Mouse (Mus musculus) A20 (cell line): Measurements from ENCODE around the gene Mrpl33.
"Not testable (repeated sequence)": the region's sequence is repeated elsewhere in the genome, so short reads cannot be mapped to it uniquely, and the experiment has no call there.

Experiments
- DNase-seq: peaks from one replicate; pipeline ENCODE4 v3.0.0-alpha.2; 2011; ENCODE audit warnings: low read depth, low spot score

The Mrpl33 gene

DNA sequence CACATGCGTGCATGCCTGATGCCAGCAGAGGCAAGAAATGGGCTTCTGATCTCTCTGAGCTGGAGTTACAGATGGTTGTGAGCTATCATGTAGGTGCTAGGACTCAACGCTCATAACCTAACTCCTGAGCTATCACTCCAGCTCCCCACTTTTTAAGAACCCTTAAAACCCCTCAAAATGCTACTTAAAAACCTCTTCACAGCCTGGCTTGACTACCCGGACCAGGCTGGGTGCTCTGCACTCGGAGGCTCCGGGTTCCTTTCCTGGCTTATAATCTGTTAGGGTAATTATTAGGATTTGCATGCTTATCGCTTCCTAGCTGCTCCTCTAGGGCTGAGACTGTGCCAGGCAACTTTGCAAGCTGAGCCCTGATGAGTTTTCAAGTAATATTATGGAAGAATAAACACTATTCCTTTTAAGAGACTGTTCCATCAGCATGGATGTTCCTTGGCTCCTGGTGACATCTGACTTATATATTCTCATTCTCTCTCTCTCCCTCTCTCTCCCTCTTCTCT lies 752 bp downstream of the Mrpl33 start:
- peak; percentile 39 for DNase-seq

GRCm38 (mm10) chr5:31598121-31598520 lies 1.4 kb downstream of the Mrpl33 start:
- no peak for DNase-seq

- peak; percentile 68 for DNase-seq
These were observed 1.8 kb downstream of the Mrpl33 start for GRCm38 (mm10) chr5:31598579-31598978.

DNA sequence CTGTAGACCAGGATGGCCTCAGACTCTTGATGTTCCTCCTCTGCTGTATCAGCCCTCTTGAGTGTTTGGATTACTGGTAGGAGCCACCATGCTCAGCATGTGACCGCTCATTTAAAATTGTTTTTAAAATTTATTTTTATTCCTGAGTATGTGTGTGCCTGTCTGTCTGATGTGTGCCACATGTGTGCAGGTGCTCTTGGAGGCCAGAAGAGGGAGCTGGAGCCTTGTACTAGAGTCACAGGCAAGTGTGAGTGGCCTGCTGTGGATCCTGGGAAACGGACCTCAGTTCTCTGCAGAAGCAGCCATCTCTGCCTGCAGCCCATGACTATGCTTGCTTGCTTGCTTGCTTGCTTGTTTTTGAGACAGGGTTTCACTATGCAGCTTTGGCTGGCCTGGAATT lies 2.4 kb downstream of the Mrpl33 start:
- peak; percentile 49 for DNase-seq

- no peak for DNase-seq
These were observed 4.5 kb downstream of the Mrpl33 start for GRCm38 (mm10) chr5:31601162-31601722.

DNA sequence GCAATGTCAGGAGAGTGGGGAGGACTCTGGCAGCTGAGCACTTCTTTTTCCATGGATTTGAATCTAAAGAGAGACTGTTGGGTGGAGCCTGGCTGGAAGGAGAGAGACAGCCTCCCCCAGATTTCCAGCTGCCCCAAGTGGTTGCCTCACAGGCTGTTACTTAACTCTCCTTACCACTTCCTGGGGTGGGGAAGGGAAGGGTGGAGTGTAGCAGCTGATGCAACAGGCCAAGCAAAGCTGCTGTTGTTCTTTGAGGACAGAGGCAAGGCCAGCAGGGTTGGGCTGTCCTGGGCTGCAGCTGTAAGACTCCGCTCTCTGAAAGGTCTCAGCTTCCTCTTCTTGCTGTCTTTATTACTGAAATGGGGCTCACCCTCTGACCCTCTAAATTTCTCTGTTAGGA lies 5.6 kb downstream of the Mrpl33 start:
- DNase-seq: peak; percentile 72

GRCm38 (mm10) chr5:31603766-31604165 lies 7.0 kb downstream of the Mrpl33 start:
- DNase-seq: no peak

DNA sequence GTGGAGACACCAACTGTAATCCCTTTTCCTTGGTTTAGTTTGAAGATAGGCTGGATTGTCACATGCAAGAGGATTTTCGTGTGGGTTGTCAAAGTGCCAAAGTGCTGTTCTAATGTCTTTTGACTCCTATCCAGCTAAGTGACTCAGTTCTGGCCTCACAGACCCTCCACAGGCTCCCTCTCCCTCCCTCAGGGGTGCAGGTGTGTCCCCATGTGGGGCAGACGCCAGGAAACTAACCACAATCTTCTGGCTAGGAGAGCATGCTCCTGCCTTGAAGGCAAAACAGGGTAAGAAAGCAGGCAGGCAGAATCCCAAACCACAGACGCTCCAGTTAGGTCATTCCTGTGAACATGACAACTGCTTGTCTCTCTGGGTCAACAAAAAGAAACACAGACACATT lies 9.4 kb downstream of the Mrpl33 start:
- no peak for DNase-seq

DNA sequence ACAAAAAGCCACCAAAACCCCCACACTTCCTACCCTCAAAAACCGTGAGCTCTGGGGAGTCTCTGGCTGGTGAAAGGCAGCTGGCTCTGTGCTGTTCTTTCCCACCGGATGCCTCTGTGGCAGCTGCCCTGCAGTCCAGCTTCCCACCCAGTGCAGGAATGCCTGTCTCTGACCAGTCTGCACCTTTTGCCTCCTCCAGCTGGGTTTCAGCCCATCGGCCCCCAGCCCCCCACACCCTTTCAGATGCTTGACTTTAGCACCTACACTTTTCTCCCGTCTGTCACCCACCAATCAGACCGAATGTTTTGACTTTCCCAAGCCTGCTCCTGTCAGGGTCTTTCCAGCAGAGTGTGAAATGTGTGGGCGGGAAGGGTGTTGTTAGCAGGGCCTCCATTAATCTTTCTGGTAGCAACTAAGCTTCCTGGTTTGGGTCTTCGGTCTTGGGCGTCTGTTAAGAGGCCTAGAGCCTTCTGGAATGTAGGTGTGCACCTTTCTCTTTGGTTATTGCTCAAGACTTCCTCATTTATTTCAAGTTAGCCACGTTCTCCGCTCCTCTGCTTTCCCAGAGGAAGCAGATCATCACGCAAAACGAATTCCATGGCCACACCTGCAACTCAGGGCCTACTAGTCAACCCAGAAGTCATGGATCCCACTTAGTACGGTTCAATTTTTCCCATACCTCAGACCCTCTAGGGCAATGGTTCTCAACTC lies 13.8 kb downstream of the Mrpl33 start:
- no peak for DNase-seq

DNA sequence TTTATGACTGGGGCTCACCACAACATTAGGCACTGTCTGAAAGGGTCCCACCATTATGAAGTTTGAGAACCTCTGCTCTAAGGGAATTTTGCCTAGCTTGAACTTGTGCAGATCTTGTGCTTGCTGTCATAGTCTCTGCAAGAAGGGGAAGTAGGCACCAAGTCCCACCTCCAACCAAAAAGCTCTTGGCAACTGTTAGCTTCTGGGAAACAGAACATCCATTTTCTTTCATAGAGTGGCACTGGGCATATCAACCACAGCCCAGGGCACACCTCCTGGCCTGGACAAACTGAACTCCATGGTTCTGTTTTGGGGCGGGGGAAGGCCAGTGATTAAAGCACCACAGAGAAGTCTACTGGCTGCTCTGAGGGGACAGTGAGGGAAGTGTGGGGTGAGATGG lies 14.5 kb downstream of the Mrpl33 start:
- no peak for DNase-seq

DNA sequence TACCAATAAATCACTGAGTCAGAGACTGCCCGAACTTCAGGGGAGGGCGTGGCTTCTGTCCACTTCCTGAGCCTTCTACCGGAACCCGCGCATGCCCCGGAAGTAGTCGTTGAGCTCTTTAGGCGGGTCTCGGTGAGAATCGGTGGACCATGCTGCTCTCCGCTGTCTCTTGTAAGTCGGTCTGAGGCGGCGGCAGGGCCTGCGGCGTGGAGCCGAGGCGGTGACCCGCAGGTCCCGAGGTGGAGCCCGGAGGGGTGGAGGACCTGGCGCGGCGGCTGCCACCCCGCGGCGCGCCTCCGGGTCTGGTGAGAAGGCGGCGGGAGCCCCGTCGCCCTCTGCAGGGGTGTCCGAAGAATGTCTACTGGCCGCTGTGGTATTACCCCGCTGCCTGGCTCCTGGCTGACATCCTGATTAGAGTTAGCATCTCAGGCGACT lies 17.1 kb downstream of the Mrpl33 start:
- peak; percentile 96 for DNase-seq

- DNase-seq: peak; percentile 50
These were observed 17.7 kb downstream of the Mrpl33 start for GRCm38 (mm10) chr5:31614339-31615025.

GRCm38 (mm10) chr5:31620326-31620725 lies 23.6 kb downstream of the Mrpl33 start:
- DNase-seq: no peak

DNA sequence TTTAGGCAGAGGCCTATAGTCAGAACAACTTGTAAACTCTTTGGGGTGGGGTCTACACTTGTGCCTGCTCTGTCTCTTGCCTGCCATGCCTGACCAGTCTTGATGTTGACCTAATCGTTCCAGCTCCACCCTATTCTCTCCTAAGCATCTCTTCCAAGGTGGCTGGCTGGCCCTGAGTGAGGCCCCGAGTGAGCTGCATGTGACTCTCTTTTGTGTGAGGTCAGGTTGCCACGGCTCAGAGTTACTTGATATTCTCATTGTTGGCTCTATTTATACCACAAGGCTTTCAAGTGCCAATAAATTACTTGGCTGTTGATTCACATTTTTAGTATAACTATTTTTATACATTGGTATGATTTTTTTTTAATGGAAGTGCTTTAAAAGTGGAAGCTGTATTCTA lies 30.4 kb downstream of the Mrpl33 start:
- no peak for DNase-seq

DNA sequence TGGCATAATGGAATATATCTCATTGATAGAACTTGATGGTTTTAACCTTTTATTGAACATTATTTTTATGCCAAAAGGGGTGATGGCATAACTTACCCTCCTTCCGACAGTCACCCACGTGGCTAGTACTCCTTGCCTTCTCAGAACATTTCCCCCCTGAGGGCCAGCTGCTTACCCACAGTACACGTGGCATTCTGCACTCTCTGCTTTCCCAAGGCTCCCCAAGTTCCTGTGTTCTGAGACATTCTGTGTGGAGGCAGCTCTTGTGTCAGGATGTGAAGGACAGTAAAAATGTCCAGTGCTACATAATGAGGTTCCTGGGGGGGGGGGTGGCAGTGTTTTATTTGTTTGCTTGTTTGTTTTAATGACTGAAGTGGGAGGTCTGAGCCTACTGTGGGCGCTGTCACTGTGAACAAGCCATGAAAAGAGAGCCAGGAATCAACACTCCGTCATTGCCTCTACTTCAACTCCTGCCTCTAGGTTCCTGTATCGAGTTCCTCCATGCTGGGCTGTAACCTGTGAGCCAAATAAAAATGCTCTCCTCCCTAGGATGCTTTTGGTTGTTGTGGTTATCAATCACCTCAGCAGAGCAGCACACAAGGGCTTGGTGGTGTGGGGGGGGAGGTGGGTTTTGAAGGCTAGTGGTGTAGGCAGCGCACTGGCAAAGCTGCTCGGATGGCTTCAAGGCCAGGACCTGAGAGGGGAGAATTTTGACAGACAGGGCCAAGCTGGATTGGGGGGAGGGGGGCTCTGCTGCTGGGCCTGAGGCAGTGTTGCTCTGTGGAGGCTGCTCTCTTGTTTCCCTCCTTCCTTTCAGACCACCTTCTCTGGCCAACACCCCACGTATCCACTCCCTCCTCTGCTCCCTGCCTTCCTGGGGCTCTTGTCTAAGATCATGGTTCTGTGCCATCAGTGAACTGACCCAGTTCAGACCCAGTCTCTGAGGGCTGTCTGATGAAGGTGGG lies 31.1 kb downstream of the Mrpl33 start:
- no peak for DNase-seq

DNA sequence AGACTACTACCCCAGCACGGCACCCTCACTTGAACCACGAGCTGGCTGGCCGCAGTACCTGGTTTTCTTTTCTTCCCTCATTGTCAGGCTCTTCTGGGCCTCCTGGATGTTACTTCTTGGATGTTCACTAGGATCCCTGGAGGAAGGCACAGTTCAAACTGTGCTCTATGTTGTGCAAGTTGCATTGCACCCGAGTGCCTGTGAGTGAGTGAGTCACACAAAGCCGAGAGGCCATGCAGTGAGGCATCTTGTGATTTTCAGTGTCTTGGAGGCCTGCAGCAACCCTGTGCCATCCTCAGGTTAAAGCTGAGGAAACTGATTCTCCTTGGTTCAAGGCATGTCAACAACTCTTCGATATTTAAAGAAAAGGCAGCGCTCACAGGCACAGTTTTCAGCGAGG lies 31.8 kb downstream of the Mrpl33 start:
- DNase-seq: no peak

DNA sequence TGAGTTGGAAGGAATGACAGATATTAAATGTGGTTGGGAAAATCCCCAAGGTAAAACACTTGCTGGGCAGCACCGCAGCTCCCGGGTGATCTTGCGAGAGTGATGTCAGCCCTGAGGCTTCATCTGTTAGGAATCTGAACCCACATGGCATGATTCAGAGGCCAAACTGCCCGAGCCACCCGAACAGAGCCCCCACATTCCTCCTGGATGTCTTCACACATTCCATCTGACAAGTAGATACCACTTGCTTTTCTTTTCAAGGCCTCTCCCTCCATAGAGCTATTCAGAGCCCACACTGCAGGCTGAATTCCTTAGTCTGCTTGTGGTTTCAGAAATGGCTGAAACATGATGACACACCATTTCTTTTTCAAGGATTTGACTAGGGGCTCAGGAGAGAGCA lies 33.3 kb downstream of the Mrpl33 start:
- DNase-seq: no peak

- not testable (repeated sequence) for DNase-seq
These were observed 34.4 kb downstream of the Mrpl33 start for GRCm38 (mm10) chr5:31631169-31631568.

DNA sequence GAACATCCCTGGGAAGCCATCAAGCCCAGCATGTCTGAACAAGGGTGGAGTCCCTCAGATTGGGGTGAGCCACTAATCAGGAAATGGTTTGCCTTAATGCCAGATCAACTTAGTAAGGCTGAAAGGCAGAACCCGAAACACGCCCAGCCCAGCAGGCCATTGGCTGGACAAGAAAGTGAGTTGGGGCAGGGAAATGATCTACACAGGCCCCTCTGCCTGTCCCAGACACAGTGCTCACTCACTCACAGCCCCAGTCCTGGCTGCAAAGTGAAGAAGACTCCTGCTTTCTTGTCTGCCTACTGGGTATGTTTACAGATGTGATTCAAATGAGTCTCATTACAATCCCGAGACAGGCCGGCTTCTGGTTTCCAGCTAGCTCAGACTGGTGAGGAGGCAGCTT lies 37.4 kb downstream of the Mrpl33 start:
- DNase-seq: no peak

DNA sequence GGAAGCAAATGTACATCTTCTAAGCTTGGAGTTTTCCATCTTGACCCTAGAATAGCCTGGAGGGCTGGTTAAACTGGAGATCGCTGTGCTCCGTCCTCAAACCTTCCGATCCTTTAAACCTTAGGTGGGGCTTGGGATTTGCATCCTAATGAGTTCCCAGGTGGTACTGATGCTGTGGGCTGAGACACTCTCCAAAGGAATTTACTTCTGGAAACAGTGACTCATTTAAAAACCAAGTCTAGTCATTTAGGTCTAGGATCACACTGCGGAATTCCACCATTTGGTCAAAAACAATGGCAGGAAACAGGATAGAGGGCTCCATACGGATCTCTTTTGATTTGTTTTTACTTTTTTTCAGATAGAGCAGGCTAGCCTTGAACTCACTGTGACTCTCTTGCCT lies 37.9 kb downstream of the Mrpl33 start:
- no peak for DNase-seq

GRCm38 (mm10) chr5:31636636-31637253 lies 40.0 kb downstream of the Mrpl33 start:
- DNase-seq: peak; percentile 41
